Mouse (Mus musculus): Measurements from ENCODE around the gene Mcidas.
"Not testable (repeated sequence)": the region's sequence is repeated elsewhere in the genome, so short reads cannot be mapped to it uniquely, and the experiment has no call there.

The Mcidas gene

GRCm38 (mm10) chr13:113013174-113013953, 19.7 kb downstream of the Mcidas start:
- not testable (repeated sequence) for DNase-seq (ENCODE audit: low spot score)

DNA sequence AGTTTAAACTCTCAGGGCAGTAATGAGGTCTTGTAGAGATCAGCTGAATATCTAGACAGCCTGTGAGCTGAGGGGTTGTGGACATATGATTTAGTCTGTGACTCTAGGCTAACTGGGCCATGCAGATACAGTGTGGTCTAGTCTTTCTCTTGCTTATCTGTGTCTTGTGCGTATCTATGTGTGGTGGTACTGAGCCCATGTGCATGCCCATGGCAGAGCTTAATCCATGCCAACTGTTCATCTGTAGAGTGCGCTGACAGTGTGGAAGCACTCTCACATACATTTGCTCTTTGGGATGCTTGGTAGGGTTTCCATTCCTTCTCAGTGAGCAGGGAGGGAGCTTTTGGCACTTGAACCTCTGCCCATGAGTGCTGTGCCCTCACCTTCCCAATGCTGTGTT, 27.9 kb downstream of the Mcidas start:
- no peak for DNase-seq (ENCODE audit: low spot score)

DNA sequence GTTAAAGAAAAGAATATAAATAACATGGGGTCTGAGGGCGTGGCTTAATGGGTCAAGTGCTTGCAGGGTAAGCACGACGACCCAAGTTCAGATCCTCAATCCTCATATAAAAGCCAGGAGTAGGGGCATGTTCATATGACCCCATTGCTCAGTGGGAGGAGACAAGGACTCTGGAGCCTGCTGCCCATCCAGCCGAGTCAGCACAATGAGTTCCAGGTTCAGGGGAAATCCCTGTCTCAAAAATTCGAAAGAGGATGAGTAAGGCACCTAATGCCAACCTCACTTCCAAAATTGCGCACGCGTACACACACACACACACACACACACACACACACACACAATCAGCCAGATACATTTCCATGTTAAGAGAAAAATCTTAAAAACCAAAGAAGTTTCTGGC, 28.8 kb downstream of the Mcidas start:
- DNase-seq (ENCODE audit: low spot score), result no peak

DNA sequence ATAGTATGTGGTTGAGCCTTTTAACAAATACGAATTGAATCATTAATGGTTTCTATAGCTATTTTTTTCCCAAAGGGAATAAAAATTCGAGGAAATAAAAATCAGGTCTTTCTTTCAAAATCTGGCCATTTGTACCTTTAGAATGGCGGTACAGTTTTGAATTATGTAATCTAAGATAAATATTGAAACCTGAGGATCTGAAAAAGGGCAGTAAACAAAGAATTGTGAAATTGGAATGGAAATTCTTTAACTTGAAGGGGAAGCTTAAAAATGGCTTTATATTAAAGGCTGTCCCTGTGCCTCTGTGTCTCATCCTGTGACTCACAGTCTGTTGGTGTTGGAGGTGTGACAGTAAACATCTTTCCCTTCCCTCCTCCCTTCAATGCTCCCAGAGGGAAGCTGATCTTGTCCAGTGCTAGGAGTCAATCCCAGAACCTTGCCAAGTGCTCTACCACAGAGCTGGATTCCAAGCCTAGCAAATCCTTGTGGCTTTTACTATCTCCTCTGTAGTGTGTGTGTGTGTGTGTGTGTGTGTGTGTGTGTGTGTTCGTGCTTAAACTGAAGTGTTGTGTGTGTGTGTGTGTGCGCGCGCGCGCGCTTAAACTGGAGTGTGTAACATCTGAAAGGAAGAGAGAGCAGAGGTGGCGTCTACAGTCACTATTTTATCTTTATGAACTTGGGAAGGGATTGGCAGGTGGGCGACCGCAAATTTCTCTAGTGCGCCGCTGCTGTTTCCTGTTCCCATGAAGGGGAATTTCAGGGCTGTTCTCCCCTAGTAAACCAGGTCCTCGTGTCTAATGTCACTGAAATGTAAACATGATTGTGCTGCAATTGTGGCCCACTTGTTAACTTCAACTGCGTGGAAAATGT, 29.9 kb downstream of the Mcidas start:
- DNase-seq (ENCODE audit: low spot score), result no peak

DNA sequence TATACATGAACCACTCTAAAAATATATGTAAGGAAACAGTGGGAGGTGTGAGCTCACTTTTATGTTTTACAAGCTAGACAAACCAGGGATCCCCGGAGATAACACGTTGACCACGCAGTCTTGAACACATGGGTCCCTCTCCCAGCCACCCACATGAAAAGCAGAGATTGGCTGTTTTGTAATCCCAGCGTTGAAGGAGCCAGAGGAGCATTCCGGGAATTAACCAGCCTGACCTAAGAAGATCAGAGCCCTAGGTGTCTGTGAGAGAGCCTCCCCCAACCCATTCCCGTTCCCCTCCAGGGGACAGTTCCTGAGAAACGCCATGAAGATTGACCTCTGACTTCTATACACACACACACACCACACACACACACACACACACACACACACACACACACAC, 37.7 kb downstream of the Mcidas start:
- DNase-seq (ENCODE audit: low spot score), result no peak

DNA sequence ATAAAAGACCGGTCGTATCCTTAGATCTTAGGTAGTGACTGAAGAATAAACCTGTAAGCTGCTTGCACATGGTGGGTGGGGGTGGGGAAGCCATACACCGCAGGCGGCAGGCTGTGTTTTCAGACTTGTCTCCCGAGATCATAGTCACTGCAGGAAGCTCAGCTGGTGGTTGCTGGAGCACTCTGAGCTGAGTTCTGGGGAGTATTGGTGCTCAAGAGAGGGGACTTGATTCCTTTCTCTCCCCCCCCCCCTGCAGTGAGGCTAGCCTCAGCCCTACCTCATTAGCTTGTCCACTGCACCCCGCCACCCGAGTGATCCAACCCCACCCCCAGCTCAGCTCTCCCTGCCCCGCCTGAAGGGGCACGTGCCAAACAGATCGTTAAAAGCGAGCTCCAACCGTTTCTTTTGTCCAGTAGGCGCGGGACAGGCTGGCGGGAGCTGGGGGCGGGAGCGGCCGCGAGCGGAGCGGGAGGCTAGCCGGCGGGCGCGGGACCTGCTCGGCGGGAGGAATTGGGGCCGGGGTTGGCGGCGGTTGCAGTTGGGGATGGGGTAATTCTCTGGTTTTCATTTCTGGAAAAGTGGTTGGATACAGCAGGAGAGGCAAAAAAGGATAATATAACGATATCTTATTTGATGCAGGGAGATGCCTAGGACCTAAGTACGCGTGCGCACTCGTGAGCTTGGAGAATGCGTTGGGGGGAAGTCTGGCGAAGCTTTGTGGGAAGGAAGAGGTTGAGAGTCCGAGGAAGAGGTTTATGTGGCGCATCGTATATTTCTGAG, 38.3 kb downstream of the Mcidas start:
- no peak for DNase-seq (ENCODE audit: low spot score)

DNA sequence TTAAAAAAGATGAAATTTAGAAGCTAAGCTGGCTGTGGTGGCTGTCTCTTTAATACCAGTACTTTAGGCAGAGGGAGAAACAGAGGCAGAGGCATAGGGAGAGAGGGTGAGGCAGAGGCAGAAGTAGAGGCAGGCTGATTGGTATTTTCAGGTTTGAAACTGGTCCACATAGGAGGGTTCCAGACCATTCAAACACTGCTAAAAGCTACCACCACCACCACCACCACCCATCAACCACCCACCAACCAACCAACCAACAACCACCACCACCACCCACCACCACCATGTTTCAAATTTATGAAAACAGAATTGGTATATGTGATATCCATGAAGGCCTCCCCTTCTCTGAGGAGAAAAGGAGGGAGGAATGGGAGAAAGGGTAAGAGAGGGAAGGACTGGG, 39.2 kb downstream of the Mcidas start:
- DNase-seq (ENCODE audit: low spot score), result no peak

GRCm38 (mm10) chr13:113034271-113034886, 40.7 kb downstream of the Mcidas start:
- DNase-seq (ENCODE audit: low spot score), result no peak

GRCm38 (mm10) chr13:113034950-113035421, 41.3 kb downstream of the Mcidas start, which contains the start of gene Cdc20b:
Gene Cdc20b, plus strand, starts transcription at chr13:113035111.
- DNase-seq (ENCODE audit: low spot score), result peak; percentile 38

- peak; percentile 34 for DNase-seq (ENCODE audit: low spot score)
These were observed 42.2 kb downstream of the Mcidas start for GRCm38 (mm10) chr13:113035852-113036251.

GRCm38 (mm10) chr13:113044876-113045275, 51.2 kb downstream of the Mcidas start:
- DNase-seq (ENCODE audit: low spot score), result no peak

- no peak for DNase-seq (ENCODE audit: low spot score)
These were observed 51.9 kb downstream of the Mcidas start for GRCm38 (mm10) chr13:113045458-113046110.

DNA sequence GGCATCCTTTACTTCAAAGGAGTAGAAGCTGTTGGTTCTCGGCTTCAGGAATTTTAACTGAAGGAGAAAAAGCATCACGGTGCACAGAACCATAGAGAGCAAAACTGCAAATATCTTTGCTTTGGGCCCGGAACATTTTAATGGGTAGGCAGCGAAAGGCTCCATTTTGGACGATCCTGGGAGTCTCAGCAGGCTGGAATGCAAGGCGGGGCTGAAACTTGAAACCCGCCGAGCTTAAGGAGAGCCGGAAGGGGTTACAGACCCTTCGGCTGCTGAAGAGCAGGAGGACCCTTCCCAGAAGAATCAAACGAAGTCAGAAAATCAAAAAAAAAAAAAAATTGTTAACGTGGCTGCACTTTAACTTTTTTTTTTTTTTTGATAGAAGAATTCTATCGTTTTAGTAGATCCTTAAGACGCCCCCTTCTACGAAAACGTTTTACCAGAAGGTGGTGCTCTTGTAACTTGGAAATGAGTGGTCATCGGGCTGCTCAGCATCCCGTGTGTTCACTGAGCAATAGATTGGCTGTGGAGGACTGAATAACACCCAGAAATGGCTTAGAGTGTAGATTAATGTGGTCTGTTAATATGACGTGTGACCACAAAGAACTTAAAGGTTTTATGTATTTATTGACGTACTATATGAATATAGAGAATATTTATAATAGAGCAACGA, 52.7 kb downstream of the Mcidas start, which contains the start of gene Gpx8:
TSS of gene Gpx8 (minus strand) at position 200 of the 673 bp plus-strand sequence.
- no peak for DNase-seq (ENCODE audit: low spot score)

GRCm38 (mm10) chr13:113047018-113047417, 53.4 kb downstream of the Mcidas start:
- DNase-seq (ENCODE audit: low spot score), result no peak

- DNase-seq (ENCODE audit: low spot score), result no peak
These were observed 54.0 kb downstream of the Mcidas start for GRCm38 (mm10) chr13:113047647-113048046.

All from spleen, adult 12 weeks (tissue).